Mouse (Mus musculus) cerebral cortex, adult 2 months (tissue): ENCODE data around the gene Pum2.

Experiments used
- WGBS: fragments of 180-500 bp; shearing (Covaris S2); methylation state at CpG from one replicate; pipeline ENCODE4 v1.1.7; 2018; 5-methylcytosine and 5-hydroxymethylcytosine counted together

Pum2 gene

DNA sequence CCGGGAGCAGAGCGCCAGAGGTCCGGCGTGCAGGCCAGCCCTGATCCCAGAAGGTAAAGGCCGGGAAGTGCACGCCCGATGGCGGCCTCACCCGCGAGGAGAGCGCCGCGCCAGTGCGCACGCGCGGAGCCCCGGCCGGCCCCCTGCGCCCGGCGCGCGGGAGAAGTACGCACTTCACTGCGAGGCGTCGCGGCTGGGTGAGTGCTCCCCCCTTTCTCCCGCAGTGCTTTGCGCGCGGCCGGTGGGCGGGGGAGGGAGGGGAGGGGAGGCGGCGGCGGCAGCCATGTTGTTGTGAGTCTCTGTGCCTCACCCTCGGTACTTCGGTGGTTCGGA, at the start of gene Pum2:
Gene Pum2 (plus strand): TSS at position 161 of the 333 bp plus-strand sequence.
- 2% methylated on average over 32 of the region's 41 CpGs for WGBS

DNA sequence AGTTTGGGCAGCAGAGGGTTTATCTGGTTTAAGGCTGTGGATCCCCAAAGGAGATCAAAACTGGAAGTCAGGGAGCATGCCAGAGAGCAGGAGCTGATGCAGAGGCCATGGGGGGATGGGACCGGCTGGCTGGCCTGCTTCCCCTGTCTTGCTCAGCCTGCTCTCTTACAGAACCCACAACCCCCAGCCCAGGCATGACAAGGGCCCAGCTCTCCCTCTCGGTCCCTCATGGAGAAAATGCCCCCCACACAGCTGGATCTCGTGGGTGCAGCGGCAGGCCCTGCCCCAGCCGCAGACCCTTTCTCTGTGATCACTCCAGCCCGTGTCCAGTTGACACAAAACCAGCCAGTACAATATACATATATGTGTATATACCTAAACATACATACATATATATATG, 44.4 kb upstream of the Pum2 start:
- WGBS = 99% methylated on average over 6 of the region's 6 CpGs

DNA sequence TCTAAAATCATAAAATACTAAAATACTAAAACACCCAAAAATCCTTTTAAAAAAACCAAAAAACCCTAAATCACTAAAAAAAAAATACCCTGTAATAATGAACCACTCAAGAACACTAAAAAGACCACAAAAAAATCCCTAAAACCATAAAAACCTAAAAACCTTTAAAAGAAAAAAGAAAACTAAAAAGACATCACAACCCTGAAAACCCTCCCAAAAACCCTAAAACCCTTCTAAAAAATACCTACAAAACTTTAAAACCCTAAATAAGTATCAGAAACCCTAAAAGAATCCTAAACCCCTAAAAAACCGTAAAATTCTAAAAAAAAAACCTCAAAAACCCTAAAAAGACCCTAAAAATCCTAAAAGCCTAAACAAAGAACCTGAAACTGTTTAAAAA, 42.2 kb upstream of the Pum2 start:
- WGBS = 94% methylated on average over 1 of the region's 1 CpGs

DNA sequence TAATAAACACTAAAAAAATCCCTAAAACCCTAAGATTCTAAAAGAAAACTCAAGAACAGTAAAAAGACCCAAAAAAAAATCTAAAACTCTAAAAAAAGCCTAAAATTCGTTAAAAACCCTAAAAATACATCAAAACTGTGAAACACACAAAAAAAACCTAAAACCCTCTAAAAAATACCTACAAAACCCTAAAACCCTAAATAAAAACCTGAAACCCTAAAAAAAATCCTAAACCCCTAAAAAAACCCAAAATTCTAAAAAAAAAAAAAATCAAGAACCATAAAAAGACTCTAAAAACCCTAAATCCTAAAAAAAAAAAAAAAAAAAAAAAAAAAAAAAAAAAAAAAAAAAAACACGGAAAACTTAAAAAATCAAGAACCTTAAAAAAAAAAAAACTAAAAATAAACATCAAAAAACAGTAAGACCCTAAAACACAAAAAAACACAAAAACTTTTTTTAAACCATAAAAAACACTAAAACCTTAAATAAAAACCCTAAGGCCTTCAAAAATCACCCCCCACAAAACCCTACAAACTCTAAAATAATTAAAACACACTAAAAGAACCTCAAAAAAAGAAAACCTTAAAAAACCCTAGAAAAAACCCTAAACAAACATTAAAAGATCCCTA, 41.1 kb upstream of the Pum2 start:
- 71% methylated on average over 2 of the region's 2 CpGs for WGBS

DNA sequence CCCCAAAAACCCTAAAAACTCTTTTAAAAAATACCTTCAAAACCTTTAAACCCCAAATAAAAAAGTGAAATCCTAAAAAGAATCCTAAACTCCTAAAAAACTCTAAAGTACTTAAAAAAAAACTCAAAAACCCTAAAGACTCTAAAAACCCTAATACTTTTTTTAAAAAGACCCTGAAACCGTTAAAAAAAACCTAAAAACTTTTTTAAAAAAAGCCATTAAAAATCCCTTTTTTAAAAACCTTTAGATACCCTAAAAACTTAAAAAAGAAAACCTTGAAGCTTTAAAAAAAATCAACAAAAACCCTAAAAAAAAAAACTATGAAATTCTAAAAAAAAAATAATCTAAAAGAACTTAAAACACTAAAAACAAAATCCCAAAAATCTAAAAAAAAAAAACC, 39.6 kb upstream of the Pum2 start:
- WGBS = 94% methylated on average over 1 of the region's 1 CpGs

DNA sequence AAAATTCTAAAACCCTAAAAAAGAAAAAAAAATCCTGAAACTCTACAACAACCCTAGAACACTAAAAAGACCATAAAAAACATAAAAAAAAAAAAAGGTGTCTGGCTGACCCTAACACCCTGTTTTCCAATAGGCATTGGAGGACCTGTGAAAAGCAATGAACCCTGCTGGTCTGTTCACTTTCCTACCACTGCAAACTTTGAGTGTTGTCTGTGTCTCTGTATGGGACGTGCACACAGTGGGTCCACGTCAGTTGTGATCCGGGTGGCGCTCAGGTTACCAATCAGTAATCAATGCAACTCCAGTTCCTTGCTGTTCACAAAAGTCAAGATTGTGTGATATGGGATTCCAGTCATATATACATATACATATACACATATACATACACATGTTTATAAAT, 38.4 kb upstream of the Pum2 start:
- 100% methylated on average over 4 of the region's 4 CpGs for WGBS

DNA sequence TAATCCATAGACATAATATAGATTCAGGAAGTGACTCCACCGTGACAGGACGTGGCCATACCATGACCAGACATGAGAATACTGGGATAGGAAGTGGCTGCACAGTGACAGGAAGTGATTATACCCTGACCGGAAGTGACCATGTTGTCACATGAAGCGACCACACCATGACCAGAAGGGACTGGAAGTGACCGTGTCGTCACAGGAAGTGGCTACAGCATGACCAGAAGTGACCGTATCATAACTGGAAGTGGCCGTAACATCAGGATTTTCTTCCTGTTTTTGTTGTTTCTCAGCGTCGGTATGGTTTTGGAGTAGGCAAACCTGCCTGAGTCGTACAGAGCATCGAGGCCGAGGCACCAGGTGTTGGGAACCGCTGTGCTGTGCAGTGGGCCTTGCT, 37.0 kb upstream of the Pum2 start:
- 88% methylated on average over 14 of the region's 14 CpGs for WGBS

DNA sequence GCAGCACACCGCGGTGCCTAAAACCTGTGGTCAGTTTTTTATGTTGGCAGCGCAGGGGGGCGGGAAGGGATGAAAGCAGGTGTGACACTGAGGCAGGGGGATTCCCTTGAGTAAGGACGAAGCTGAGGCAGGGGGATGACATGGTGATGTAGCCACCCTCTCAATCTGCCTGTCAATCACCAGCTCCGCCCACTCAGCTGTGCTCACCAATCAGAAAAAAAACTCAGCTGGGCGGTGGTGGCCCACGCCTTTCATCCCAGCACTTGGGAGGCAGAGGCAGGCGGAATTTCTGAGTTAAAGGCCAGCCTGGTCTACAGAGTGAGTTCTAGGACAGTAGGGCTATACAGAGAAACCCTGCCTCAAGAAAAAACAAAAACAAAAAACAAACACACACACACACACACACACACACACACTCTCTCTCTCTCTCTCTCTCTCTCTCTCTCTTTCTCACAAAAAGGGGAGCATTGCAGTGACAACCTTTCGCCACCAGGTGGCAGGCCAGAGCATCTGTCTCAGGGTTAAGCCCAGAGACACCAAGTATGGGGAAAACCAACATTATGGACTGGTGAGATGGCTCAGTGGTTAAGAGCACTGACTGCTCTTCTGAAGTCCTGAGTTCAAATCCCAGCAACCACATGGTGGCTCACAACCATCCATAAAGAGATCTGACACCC, 35.4 kb upstream of the Pum2 start:
- WGBS = 74% methylated on average over 10 of the region's 10 CpGs

DNA sequence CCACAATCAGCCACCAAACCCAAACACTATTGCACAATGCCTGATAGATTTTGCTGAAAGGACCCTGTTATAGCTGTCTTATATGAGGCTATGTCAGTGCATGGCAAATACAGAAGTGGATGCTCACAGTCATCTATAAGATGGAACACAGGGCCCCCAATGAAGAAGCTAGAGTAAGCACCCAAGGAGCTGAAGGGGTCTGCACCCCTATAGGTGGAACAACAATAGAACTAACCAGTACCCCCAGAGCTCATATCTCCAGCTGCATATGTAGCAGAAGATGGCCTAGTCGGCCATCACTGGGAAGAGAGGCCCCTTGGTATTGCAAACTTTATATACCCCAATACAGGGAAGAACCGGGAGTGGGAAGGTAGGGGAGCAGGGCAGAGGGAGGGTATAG, 33.7 kb upstream of the Pum2 start:
- WGBS = 1% methylated on average over 2 of the region's 2 CpGs

DNA sequence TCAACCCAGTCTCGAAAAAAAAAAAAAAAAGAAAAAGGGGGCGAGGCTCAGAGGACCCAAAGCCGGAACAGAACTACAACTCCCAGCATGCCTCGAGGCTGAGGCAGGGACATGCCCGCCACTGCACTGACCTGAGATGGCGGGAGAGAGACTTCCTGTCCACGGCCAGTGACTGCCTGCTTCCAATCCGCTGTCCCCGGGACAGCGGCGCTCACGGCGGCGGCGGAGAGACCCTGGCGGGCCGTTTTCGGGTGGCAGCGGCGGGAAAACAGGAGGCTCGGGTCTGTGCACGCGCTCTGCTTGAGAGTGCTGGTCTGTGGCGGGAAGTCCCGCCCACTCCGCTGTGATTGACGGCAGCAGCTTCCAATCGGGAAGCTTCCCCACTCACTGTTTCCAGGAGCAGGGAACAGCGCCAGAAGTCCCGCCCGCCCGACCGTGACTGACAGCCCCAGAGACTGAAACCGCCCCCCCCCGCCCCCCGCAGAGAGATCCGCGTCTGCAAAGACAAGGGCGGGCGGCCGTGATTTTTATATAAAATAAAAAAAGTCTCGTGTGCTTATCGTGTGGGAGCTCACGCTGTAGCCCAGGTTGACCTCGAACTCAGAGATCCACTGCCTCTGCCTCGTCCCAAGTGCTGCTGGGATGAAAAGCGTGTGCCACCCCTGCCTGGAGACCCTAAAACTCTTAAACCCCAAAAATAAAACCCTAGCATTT, 33.1 kb upstream of the Pum2 start:
- WGBS = under 1% methylated on average over 47 of the region's 47 CpGs

DNA sequence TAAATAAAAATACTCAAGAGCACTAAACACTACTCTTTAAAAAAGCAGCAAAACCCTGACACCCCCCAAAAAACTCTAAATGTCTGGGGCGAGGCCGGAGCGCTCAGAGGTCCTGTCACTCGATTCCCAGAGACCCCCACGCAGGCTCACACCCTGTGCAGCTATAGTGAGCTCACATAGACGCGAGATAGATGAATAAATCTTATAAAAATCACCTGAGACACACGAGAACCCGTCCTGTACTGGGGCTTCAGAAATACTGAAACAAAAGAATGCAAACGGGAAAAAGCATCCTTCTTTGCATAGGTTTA, 32.6 kb upstream of the Pum2 start:
- WGBS = 6% methylated on average over 10 of the region's 10 CpGs

DNA sequence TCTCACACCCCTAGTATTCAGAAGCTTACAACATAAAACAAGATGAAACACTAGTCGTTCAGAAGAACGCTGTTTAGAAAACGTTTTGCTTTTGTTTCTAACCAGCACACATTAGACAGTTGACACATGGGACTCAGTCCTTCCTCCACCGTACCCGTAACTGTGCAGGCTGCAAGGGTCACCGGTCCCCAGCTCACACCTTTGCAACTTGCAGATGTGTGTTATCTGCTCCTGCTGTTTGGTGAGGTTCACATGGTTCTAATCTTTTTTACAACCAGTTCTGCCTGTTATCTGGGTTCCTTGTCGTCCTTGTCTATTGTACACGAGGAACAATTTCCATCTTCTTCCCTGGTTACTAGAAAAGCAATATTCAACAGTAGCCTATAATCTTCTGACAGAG, 25.7 kb upstream of the Pum2 start:
- WGBS = 80% methylated on average over 8 of the region's 8 CpGs

DNA sequence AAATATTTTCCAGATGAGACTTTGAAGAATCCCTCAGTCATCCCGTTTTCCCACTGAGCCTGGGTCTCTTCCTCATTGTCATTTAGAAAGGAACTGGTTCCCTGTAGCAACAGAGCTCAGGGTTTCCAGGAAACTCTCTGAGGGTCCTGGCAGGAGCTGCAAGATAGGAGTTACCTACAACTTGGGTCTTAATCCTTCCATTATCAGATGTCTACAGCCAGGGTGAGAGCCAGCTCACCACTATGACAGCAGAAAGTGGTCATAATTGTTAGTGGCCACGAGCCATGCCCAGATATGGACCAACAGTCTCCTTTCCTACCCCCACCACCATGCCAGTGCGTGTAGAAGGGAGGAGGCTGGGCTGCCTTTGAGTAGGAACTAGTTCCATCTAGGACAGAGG, 23.9 kb upstream of the Pum2 start:
- 67% methylated on average over 3 of the region's 3 CpGs for WGBS

DNA sequence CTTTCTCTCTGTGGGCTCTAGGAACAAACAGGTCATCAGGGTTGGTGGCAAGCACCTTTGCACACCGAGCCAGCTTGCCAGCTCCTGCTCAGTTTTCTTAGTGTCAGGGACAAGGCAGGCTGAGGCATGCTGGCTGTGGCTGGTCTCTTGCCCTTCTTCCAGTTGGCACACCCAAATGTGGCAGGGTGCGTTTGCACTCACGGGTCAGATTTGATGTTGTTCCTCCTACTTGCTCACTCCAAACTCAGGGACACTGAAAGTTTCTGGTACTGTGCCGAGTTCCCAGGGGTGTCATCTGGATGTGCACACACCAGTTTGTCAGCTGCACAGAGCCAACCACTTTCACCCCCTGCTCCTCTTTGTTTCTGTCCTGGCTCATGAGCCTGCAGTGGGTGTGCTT, 17.3 kb upstream of the Pum2 start:
- WGBS = 66% methylated on average over 4 of the region's 4 CpGs

DNA sequence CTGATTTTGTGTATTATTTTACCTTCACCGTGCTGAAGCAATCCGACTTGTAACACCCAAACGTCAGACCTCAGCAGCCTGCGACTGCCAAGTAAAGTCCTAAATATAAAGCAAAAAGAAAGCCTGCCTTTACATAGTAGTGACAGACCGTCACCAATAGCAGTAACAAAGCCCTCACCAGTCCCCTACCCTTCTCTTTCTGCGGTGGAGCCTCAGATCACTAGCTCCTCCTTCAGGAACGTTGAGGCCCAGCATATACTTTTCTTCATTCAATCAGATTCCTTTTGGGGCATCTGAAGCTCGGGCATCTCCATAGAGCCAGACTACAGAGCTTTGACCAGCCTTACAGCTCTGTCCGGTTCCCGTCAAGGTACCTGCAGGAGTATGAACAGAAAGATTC, 16.8 kb upstream of the Pum2 start:
- WGBS = 50% methylated on average over 10 of the region's 10 CpGs

DNA sequence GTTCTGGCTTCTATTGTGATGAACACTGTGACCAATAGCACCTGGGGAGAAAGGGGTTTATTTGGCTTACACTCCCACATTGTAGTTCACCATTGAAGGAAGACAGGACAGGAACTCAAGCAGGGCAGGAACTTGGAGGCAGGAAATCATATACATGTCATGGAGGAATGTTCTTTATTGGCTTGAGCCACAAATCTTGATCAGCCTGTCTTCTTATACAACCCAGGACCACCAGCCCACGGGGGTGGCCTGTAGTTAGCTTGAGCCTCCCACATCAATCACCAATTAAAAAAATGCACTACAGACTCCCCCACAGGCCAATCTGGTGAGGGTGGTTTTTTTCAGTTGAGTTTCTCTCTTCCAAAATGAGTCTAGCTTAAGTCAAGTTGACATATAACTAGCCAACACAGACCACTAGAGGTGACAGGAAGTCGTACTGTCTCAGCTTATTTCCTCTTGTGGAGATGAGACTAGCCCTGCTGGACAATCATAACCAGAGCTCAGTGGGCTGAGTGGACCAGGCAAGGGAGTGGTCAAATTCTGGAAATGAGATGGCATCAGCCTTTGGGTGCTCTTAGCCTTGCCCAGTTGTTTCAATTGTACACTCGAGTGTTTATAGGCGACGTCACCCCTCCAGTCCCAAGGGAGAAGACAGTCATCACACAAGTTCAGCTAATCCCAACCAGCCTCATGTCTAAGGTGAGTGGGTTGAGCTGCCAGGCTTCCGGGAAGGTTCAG, 16.1 kb upstream of the Pum2 start:
- 92% methylated on average over 6 of the region's 6 CpGs for WGBS

DNA sequence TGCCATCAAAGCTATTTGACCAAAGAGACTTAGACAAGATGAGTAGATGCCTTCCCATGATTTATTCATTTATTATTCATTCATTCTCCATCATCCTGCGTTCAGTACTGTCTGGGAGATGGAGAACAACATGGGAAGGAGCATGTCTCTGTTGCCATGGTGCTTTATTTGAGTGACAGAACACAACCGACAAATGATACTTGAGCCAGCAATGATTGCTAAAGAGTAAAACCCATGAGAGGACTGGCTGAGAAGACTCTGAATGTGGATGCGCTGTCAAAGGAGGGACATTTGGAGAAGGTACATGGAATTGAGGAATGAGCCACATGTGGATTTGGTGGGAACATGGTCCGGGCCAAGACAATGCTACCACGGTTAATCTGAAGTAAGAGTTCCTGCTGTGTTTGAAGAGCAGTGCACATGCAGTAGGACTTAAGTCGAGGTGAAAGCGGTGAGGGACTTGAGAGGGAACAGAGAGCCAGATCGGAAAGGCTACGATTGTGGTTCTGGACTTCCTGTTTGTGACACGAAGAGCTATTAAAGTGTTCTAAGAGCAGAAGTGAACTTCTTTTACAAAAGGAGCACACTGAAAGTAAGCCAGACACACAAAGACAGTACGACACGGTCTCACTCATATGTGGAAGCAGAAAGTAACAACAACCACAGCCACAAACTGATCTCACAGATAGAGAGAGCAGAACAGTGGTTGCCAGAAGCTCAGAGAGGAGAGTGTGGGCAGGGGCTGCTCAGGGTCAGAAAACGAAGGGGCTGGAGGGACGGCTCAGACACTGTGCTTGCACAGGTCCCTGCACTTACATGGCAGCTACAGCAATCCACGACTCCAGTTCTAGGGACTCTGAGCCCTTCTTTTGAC, 14.3 kb upstream of the Pum2 start:
- WGBS = 81% methylated on average over 15 of the region's 15 CpGs

DNA sequence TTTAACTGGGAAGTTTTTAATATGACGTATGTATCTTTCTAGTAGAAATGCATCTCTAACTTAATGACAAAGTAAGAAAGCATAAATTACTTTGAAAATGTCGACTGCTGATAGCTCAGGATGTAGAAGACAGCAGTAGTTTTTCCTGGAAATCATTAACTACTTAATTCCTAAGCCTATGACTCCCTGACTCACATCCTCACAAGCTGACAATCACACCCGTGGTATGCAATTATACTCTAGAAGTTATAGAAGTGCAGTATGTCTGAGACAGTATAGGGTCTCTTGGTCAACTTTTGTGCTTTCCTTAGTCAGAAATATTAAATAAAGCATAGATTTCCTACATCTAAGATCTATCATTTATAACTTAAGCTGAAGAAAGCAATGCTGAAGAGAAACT, 12.2 kb upstream of the Pum2 start:
- 66% methylated on average over 3 of the region's 3 CpGs for WGBS

DNA sequence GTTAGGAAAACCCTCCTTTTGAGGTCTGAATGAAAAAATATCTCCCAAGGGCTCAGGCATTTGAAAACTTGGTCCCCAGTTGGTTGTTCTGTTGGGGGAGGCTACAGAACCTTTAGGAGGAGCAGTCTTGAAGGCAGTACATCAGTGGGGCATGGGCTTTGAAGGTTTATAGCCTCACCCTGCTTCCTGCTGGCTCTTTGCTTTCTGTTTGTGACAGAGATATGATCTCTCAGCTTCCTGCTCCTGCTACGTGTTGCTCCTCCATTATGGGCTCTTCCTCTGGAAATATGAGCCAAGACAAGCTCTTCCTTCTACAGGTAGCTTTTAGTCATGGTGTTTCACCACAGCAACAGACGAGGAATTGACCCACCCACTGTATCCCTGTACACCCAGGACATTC, 11.8 kb upstream of the Pum2 start:
- WGBS = 51% methylated on average over 2 of the region's 2 CpGs

DNA sequence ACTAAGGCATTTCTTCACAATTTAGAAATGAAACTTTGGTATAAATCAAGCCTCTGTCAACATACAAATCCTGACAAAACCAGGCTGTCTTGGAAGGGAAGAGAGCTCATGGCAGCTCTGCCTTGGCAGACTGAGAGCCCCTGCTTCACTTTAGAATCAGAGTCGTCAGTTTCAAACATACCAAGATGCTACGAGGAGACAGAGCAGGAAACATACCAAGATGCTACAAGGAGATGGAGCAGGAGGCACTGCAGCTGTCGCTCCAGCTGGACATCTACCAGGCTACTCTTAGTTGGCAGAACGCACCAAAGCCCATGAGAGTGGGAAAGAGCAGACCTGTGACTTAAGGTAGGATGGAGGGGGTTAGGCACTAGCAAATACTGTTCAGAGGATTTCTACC, 11.2 kb upstream of the Pum2 start:
- WGBS = 60% methylated on average over 4 of the region's 4 CpGs

DNA sequence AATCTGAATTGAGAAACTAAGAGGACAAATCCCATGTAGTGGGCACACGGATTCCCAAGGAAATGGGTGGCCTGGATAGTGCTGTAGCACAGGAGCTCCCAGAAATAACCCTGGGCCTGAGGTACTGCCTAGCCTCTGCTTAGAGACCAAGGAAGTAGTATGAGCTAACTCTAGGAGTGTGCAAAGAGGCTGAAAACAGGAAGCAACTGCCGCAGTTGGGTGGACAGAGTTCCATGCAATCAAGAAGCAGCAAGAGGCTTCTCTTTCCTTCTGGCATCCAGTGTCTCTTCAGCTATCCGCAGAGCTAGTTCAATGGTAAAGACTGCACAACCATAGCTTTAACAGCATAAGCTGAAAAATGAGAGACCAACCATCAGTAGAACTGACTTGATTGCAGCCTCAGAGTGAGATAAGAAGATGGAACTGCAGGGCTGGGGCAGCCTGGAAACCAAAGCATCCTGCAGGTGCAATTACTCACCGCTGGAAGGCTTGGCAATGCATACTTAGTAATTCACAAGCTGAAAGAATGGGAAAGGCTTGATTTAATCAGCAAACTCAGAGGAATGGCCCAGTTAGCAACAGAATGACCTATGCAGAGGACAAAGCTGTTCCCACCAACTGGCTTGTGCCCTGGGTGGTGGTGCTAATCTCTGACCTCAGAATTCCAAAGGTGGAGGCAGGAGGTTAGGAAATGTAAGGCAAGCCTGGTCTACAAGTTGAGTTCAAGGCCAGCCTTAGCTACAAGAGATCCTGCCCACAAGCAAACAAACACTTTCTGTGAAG, 6.3 kb upstream of the Pum2 start:
- 82% methylated on average over 4 of the region's 4 CpGs for WGBS
